In genomic region chr1:91490322-91490721, GRCm38 (mm10) we compare ENCODE assay signal across 15 mouse cellular contexts. TPM values are rescaled to one million over a fixed set of nuclear protein-coding genes. Genes with fewer than 3 reads are reported as not detected.
DNase-seq lines count a peak whose midpoint lies in the region; ATAC-seq lines count a peak whose summit lies in the region.
"Had no signal": no experiment of that assay in that cellular context is flagged by ENCODE, and none has a peak within 500 bp of the region (broad histone marks: within the 10 kb centered on the region; RNA-seq: fewer than 3 reads in every experiment).

No protein-coding gene starts in this region.

- no peaks in the 10 kb centered on the region for H3K9me3 ChIP-seq in forebrain, embryonic 13.5 days (replicated peaks)
- H3K9me3 ChIP-seq: heart, embryonic 15.5 days; liver, embryonic 13.5 days had no signal

- whole genome bisulfite sequencing in forebrain, embryonic 13.5 days: 72% methylated on average over 1 of the region's 1 CpGs

- ATAC-seq in forebrain, embryonic 13.5 days: no peak
- no peak for ATAC-seq in inflammation-experienced regulatory T-cells, adult 6 months
- ATAC-seq: forebrain, embryonic 14.5 days had no signal

- peak; percentile 17 for DNase-seq in adrenal gland, postnatal 14 days
- DNase-seq in adrenal gland, adult 18-20 months (ENCODE audit: low spot score in 2 of 2): no peak
- DNase-seq in lung, postnatal 36 days: peak; percentile 30
- no peak for DNase-seq in lung, postnatal 14 days
- peak; percentile 50 to 74 for DNase-seq in kidney, postnatal 36 days
- no peak for DNase-seq in layer of hippocampus, postnatal 10 days (ENCODE audit: low spot score in 2 of 2)
- DNase-seq: adrenal gland, postnatal 10 days; cerebellum, adult 8-10 months; heart, adult 18-20 months; liver, embryonic 13.5 days; right cerebral cortex, postnatal 4 days had no signal

- H3K9ac ChIP-seq in forebrain, embryonic 13.5 days: no peak overlapping the region
- H3K9ac ChIP-seq: heart, embryonic 15.5 days; liver, embryonic 13.5 days had no signal

- peaks cover 11% of the 10 kb centered on the region for H3K4me1 ChIP-seq in forebrain, embryonic 13.5 days

- H3K36me3 ChIP-seq in forebrain, embryonic 13.5 days (ENCODE audit: poor library complexity, severe bottlenecking): no peaks in the 10 kb centered on the region
- H3K36me3 ChIP-seq: heart, embryonic 15.5 days; liver, embryonic 13.5 days had no signal

- H3K4me2 ChIP-seq in forebrain, embryonic 13.5 days: no peak overlapping the region
- H3K4me2 ChIP-seq: heart, embryonic 15.5 days; liver, embryonic 13.5 days had no signal

- no peak overlapping the region for H3K27ac ChIP-seq in forebrain, embryonic 13.5 days
- H3K27ac ChIP-seq: heart, embryonic 15.5 days; liver, embryonic 13.5 days had no signal

- no peak overlapping the region for H3K4me3 ChIP-seq in forebrain, embryonic 13.5 days
- H3K4me3 ChIP-seq: heart, embryonic 15.5 days; liver, embryonic 13.5 days had no signal

- H3K27me3 ChIP-seq in forebrain, embryonic 13.5 days: no peaks in the 10 kb centered on the region
- H3K27me3 ChIP-seq: heart, embryonic 15.5 days; liver, embryonic 13.5 days had no signal

RNA-seq across cellular contexts. Expression of gene Traf3ip1, which starts 4.1 kb away (rescaled TPM):
- 12.3 and 12.6 TPM in 2 replicates for total RNA-seq in adrenal gland, postnatal 14 days (2021)
- 10 to 100 TPM; 10.8 to 12.7 TPM for total RNA-seq in adrenal gland, adult 18-20 months (2021)
- polyA plus RNA-seq in forebrain, embryonic 13.5 days (2015; fragmentation: Nextera tagmentation; extraction: Ambion mirVana): 9.9 and 11.2 TPM in 2 replicates
- 10 to 100 TPM; 12.9 to 14.9 TPM for total RNA-seq in layer of hippocampus, postnatal 10 days (2021)
- polyA plus RNA-seq in inflammation-experienced regulatory T-cells, adult 6 months (2017; shearing (Covaris generic)): 1 to 10 TPM; 3.3 to 4.8 (median 3.3) TPM

RNA-seq across cellular contexts. Expression of gene Per2, which starts 31.2 kb away (rescaled TPM):
- total RNA-seq in adrenal gland, postnatal 14 days (2021): 38.3 and 42.3 TPM in 2 replicates
- 10 to 100 TPM; 46.7 to 66.6 TPM for total RNA-seq in adrenal gland, adult 18-20 months (2021)
- 2.6 and 3.8 TPM in 2 replicates for polyA plus RNA-seq in forebrain, embryonic 13.5 days (2015; fragmentation: Nextera tagmentation; extraction: Ambion mirVana)
- 10 to 100 TPM; 16.1 to 18.6 TPM for total RNA-seq in layer of hippocampus, postnatal 10 days (2021)
- 1 to 10 TPM in 2 of 3 experiments, under 1 TPM in 1; 0.69 to 1.6 (median 1.2) TPM for polyA plus RNA-seq in inflammation-experienced regulatory T-cells, adult 6 months (2017; shearing (Covaris generic))

RNA-seq across cellular contexts. Expression of gene Asb1, which starts 50.0 kb away (rescaled TPM):
- total RNA-seq in adrenal gland, postnatal 14 days (2021): 20.6 and 21.7 TPM in 2 replicates
- 10 to 100 TPM; 19.4 TPM for total RNA-seq in adrenal gland, adult 18-20 months (2021)
- 11.0 and 12.0 TPM in 2 replicates for polyA plus RNA-seq in forebrain, embryonic 13.5 days (2015; fragmentation: Nextera tagmentation; extraction: Ambion mirVana)
- 10 to 100 TPM; 47.0 to 49.1 TPM for total RNA-seq in layer of hippocampus, postnatal 10 days (2021)
- 1 to 10 TPM; 2.3 to 4.3 (median 3.0) TPM for polyA plus RNA-seq in inflammation-experienced regulatory T-cells, adult 6 months (2017; shearing (Covaris generic))

Comparison
In these comparisons a context has a peak if more than half of its experiments do, and no peak if none do; other contexts are left out.
1. DNase-seq: peak in adrenal gland, postnatal 14 days (single experiment), lung, postnatal 36 days (single experiment) and kidney, postnatal 36 days (2 of 2); none in adrenal gland, adult 18-20 months (0 of 2), lung, postnatal 14 days (single experiment) and layer of hippocampus, postnatal 10 days (0 of 2).